Mouse (Mus musculus): ENCODE measurements around the gene Gm10273.
A peak's percentile ranks its signal among the peaks of the same experiment; 100 is the strongest.
"Not testable (repeated sequence)": the region's sequence is repeated elsewhere in the genome, so short reads cannot be mapped to it uniquely, and the experiment has no call there.

Gm10273 gene

GRCm38 (mm10) chr10:59395461-59395860 lies at the start of gene Gm10273:
Gm10273 (plus strand) TSS chr10:59395632.
- DNase-seq, result not testable (repeated sequence)

GRCm38 (mm10) chr10:59346560-59346959 lies 48.9 kb upstream of the Gm10273 start:
- no peak for DNase-seq

- no peak for DNase-seq
These were observed 47.2 kb upstream of the Gm10273 start for GRCm38 (mm10) chr10:59348200-59348599.

- no peak for DNase-seq
These were observed 45.9 kb upstream of the Gm10273 start for GRCm38 (mm10) chr10:59349536-59349935.

- no peak for DNase-seq
These were observed 42.4 kb upstream of the Gm10273 start for GRCm38 (mm10) chr10:59353065-59353464.

- no peak for DNase-seq
These were observed 41.3 kb upstream of the Gm10273 start for GRCm38 (mm10) chr10:59354120-59354519.

- no peak for DNase-seq
These were observed 40.4 kb upstream of the Gm10273 start for GRCm38 (mm10) chr10:59355020-59355419.

GRCm38 (mm10) chr10:59358744-59359143 lies 36.7 kb upstream of the Gm10273 start:
- DNase-seq, result no peak

- no peak for DNase-seq
These were observed 32.2 kb upstream of the Gm10273 start for GRCm38 (mm10) chr10:59363208-59363607.

GRCm38 (mm10) chr10:59364551-59364950 lies 30.9 kb upstream of the Gm10273 start:
- no peak for DNase-seq

- no peak for DNase-seq
These were observed 29.4 kb upstream of the Gm10273 start for GRCm38 (mm10) chr10:59365804-59366589.

- DNase-seq, result no peak
These were observed 28.7 kb upstream of the Gm10273 start for GRCm38 (mm10) chr10:59366746-59367145.

GRCm38 (mm10) chr10:59367206-59367605 lies 28.2 kb upstream of the Gm10273 start:
- no peak for DNase-seq

- DNase-seq, result no peak
These were observed 26.7 kb upstream of the Gm10273 start for GRCm38 (mm10) chr10:59368729-59369128.

- no peak for DNase-seq
These were observed 26.0 kb upstream of the Gm10273 start for GRCm38 (mm10) chr10:59369426-59369825.

GRCm38 (mm10) chr10:59377906-59378305 lies 17.5 kb upstream of the Gm10273 start:
- DNase-seq, result no peak

- no peak for DNase-seq
These were observed 16.7 kb upstream of the Gm10273 start for GRCm38 (mm10) chr10:59378728-59379127.

- DNase-seq, result no peak
These were observed 15.5 kb upstream of the Gm10273 start for GRCm38 (mm10) chr10:59379927-59380326.

- DNase-seq, result no peak
These were observed 15.0 kb upstream of the Gm10273 start for GRCm38 (mm10) chr10:59380411-59380821.

GRCm38 (mm10) chr10:59381563-59381962 lies 13.9 kb upstream of the Gm10273 start:
- not testable (repeated sequence) for DNase-seq

GRCm38 (mm10) chr10:59386951-59387350 lies 8.5 kb upstream of the Gm10273 start:
- peak; percentile 69 to 75 for DNase-seq

GRCm38 (mm10) chr10:59389652-59390051 lies 5.8 kb upstream of the Gm10273 start:
- no peak for DNase-seq

- no peak for DNase-seq
These were observed 3.5 kb upstream of the Gm10273 start for GRCm38 (mm10) chr10:59391907-59392306.

- no peak for DNase-seq
These were observed 7.7 kb downstream of the Gm10273 start, which contains the start of gene Pla2g12b for GRCm38 (mm10) chr10:59402899-59403792. Pla2g12b (plus strand) TSS chr10:59403660.
